Mouse (Mus musculus): ENCODE measurements around the gene Gm49320. TPM values are rescaled to one million over a fixed set of nuclear protein-coding genes. Genes with fewer than 3 reads are reported as not detected.

Gm49320 gene
- total RNA-seq, 1 experiment from 2014 or later = 1.4 TPM

Other genes with a start within 250 kb of the Gm49320 start
- gene Cd209f, start 133.0 kb upstream of the Gm49320 start, total RNA-seq (2017) = not detected in 2 replicates
- gene Cd209g, start 104.8 kb upstream of the Gm49320 start, total RNA-seq (2017) = not detected in 2 replicates
- gene Evi5l, start 72.3 kb upstream of the Gm49320 start, total RNA-seq (2017) = 10.2 and 16.6 TPM in 2 replicates
- gene Prr36, start 21.4 kb upstream of the Gm49320 start, total RNA-seq (2017) = not detected in 2 replicates
- gene Lrrc8e, start 12.0 kb upstream of the Gm49320 start, total RNA-seq (2017) = not detected in 2 replicates
- 44.1 and 50.7 TPM in 2 replicates for gene Map2k7, start 125 bp upstream of the Gm49320 start, total RNA-seq (2017)
- 8.4 and 10.2 TPM in 2 replicates for gene Tgfbr3l, start 9.3 kb downstream of the Gm49320 start, total RNA-seq (2017)
- gene Snapc2, start 14.2 kb downstream of the Gm49320 start, total RNA-seq (2017) = 6.8 and 15.7 TPM in 2 replicates
- 0.35 TPM in 1 of 2 replicates, not detected in the other for gene Ctxn1, start 20.4 kb downstream of the Gm49320 start, total RNA-seq (2017)
- 78.5 and 86.7 TPM in 2 replicates for gene Timm44, start 37.0 kb downstream of the Gm49320 start, total RNA-seq (2017)
- 11.5 TPM in 2 replicates for gene Ccl25, start 86.3 kb downstream of the Gm49320 start, total RNA-seq (2017)
- gene Elavl1, start 86.5 kb downstream of the Gm49320 start, total RNA-seq (2017) = 52.4 and 65.9 TPM in 2 replicates